Mouse (Mus musculus): Measurements from ENCODE around the gene Morf4l2. TPM values are rescaled to one million over a fixed set of nuclear protein-coding genes. Genes with fewer than 3 reads are reported as not detected.
"Not testable (repeated sequence)": the region's sequence is repeated elsewhere in the genome, so short reads cannot be mapped to it uniquely, and the experiment has no call there.

The Morf4l2 gene
- polyA plus RNA-seq, 1 experiment from 2014 or later: 612 TPM

DNA sequence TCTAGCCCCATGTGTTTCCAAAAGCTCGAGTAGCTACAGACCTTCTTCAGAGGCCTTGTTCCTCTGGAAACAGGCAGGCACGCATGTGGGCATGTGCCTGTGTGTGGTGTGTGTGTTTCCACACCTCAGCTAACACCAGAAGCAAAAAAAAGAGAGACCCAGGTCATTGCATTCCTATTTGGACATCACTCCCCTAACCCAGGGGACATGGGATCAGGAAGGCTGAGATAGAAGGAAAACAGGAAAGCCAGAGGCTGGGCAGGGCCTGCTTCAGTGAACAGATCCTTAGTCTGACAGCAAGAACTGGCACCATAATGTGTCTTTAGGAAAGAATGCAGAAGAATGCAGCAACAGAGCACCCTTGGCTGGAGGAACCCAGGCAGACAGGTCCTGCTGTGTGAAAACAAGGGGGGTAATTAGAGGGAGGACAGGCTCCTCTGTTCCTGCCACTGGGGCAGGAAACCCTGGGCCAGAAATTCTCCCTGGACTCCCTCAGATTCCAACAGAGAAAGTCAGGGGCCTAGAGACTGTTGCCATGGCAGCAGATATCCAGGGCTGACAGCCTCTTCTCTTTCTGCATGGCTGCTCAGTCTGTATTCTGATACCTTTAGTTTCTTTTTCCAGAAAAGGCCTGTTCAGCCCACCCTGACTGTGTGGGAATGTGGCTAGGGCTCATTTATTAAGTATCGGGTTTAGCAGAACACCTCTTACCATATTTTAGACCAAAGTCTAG is 28.6 kb downstream of the Morf4l2 start:
- not testable (repeated sequence) for H3K4me2 ChIP-seq (ENCODE audit: low read length); H3K36me3 ChIP-seq (ENCODE audit: control insufficient read depth, insufficient read depth, low read length); DNase-seq; H3K27me3 ChIP-seq (ENCODE audit: control insufficient read depth, insufficient read depth, low read length); H3K4me3 ChIP-seq (replicated peaks; ENCODE audit: low read depth, low read length); H3K4me1 ChIP-seq (ENCODE audit: control insufficient read depth, insufficient read depth, low read length); H3K9me3 ChIP-seq (ENCODE audit: control insufficient read depth, low read length); H3K9ac ChIP-seq (replicated peaks; ENCODE audit: low read length)
- 24% methylated on average over 2 of the region's 3 CpGs for WGBS
- peak; percentile 78; the same call in 1 of the 2 replicates for ATAC-seq (ENCODE audit: low FRiP score, low TSS enrichment)
- H3K27ac ChIP-seq (replicated peaks; ENCODE audit: low read depth, low read length): peak overlapping the region; percentile 70

DNA sequence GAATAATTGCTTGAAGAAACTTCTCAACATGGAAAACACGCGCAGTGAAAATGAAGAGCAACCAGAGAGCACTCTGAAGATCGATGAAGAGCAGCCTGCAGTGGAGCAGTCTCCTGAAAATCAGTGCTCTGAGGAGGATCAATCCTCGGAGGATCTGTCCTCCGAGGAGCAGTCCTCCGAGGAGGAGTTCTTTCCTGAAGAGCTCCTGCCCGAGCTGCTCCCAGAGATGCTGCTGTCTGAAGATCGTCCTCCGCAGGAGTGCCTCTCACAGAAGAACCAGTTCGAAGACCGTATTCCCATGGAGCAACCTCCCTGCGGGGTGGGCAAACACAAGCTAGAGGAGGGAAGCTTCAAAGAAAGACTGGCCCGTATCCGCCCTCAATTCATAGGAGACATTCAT is 34.7 kb downstream of the Morf4l2 start:
- peak overlapping the region; percentile 48 for H3K4me3 ChIP-seq (replicated peaks; ENCODE audit: low read depth, low read length)
- DNase-seq (peak; percentile 38), ATAC-seq (ENCODE audit: low FRiP score, low TSS enrichment) (no peak)
- peak overlapping the region; percentile 94 for H3K27ac ChIP-seq (replicated peaks; ENCODE audit: low read depth, low read length)
- H3K9ac ChIP-seq (replicated peaks; ENCODE audit: low read length): peak overlapping the region; percentile 75
- WGBS: 32% methylated on average over 14 of the region's 14 CpGs
- H3K4me2 ChIP-seq (ENCODE audit: low read length): peak overlapping the region; percentile 62
- no peaks in the 10 kb centered on the region for H3K36me3 ChIP-seq (ENCODE audit: control insufficient read depth, insufficient read depth, low read length)
- H3K4me1 ChIP-seq (ENCODE audit: control insufficient read depth, insufficient read depth, low read length): 0 out of 2 replicates have a peak, but pooled peaks cover 3% of the 10 kb centered on the region
- H3K9me3 ChIP-seq (ENCODE audit: control insufficient read depth, low read length): no peaks in the 10 kb centered on the region
- no peaks in the 10 kb centered on the region for H3K27me3 ChIP-seq (ENCODE audit: control insufficient read depth, insufficient read depth, low read length)

DNA sequence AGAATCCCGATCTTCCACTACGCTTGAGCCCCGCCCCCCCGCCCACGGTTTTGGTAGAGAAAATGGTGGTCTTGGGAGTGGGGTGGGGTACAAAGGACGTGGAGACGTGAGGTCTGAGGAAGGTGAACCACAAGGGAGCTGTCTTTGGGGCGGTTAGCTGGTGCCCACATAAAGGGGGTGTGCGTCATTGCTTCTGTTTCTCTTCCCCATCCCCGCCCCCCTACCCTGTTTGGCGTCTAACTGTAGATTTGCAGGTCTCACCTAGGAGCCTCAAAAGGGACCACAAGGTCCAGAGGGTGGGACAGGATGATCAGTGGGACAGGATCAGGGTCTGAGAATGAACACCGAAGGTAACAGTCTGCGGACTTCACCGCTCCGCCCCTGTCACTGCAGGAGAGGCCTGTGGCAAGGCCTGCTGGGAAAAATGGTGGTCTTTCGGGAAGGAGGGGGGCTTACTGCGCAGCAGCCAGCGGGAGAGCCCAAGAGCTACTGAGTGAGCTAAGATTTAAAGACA is 35.3 kb downstream of the Morf4l2 start:
- ATAC-seq (ENCODE audit: low FRiP score, low TSS enrichment) (peak; percentile 84), DNase-seq (peak; percentile 77)
- peak overlapping the region; percentile 94 for H3K27ac ChIP-seq (replicated peaks; ENCODE audit: low read depth, low read length)
- H3K9me3 ChIP-seq (ENCODE audit: control insufficient read depth, low read length): no peaks in the 10 kb centered on the region
- H3K4me3 ChIP-seq (replicated peaks; ENCODE audit: low read depth, low read length): peak overlapping the region; percentile 48
- whole genome bisulfite sequencing: 22% methylated on average over 18 of the region's 18 CpGs
- H3K27me3 ChIP-seq (ENCODE audit: control insufficient read depth, insufficient read depth, low read length): no peaks in the 10 kb centered on the region
- H3K4me2 ChIP-seq (ENCODE audit: low read length): peak overlapping the region; percentile 62
- peak overlapping the region; percentile 75 for H3K9ac ChIP-seq (replicated peaks; ENCODE audit: low read length)
- H3K4me1 ChIP-seq (ENCODE audit: control insufficient read depth, insufficient read depth, low read length): 0 out of 2 replicates have a peak, but pooled peaks cover 3% of the 10 kb centered on the region
- no peaks in the 10 kb centered on the region for H3K36me3 ChIP-seq (ENCODE audit: control insufficient read depth, insufficient read depth, low read length)

DNA sequence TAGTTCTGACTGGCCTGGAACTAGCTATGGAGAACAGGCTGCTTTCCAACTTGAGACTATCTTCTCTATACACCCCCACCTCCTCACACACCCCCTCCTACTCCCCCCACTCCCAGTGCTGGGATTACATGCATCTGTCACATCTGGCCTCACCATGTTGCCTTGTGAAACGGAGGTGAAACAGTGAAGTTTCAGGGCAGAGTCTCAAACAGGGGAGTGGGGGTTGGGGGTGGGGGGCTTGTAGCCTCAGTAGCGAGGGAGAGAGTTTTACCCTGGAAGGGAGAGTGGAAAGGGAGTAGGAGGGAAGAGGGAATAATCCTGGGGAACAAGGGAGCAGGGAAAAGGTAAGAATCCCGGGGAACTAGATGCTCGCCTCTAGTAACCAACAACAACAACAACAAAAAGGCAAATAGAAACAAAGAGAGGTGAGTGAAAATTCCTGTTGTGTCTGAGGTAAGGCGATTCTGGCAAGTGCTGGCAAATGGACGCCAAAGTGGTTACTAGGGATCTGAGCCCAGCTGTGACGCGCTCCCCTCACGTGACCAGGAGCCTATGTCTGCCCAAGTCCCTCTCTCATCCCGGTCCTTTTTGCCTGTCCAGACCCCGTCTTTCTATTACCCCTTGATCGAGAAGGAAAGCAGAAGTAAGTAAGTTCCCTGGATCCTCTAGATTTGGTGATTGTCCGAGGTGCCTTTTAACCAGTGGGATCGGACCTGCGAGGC is 35.9 kb downstream of the Morf4l2 start, which contains the start of gene Tceal1:
Gene Tceal1 (plus strand): TSS at position 537 of the 722 bp plus-strand sequence.
- peak within 1 kb of the TSS; percentile 94 for H3K27ac ChIP-seq (replicated peaks; ENCODE audit: low read depth, low read length)
- ATAC-seq (ENCODE audit: low FRiP score, low TSS enrichment) (peak; percentile 94), DNase-seq (peak; percentile 86)
- H3K9me3 ChIP-seq (ENCODE audit: control insufficient read depth, low read length): no peaks in the 10 kb centered on the region
- no peaks in the 10 kb centered on the region for H3K27me3 ChIP-seq (ENCODE audit: control insufficient read depth, insufficient read depth, low read length)
- peak within 1 kb of the TSS; percentile 48 for H3K4me3 ChIP-seq (replicated peaks; ENCODE audit: low read depth, low read length)
- peak within 1 kb of the TSS; percentile 75 for H3K9ac ChIP-seq (replicated peaks; ENCODE audit: low read length)
- H3K36me3 ChIP-seq (ENCODE audit: control insufficient read depth, insufficient read depth, low read length): no peaks in the 10 kb centered on the region
- peak within 1 kb of the TSS; percentile 62 for H3K4me2 ChIP-seq (ENCODE audit: low read length)
- WGBS: 17% methylated on average over 15 of the region's 15 CpGs
- 0 out of 2 replicates have a peak, but pooled peaks cover 3% of the 10 kb centered on the region for H3K4me1 ChIP-seq (ENCODE audit: control insufficient read depth, insufficient read depth, low read length)

DNA sequence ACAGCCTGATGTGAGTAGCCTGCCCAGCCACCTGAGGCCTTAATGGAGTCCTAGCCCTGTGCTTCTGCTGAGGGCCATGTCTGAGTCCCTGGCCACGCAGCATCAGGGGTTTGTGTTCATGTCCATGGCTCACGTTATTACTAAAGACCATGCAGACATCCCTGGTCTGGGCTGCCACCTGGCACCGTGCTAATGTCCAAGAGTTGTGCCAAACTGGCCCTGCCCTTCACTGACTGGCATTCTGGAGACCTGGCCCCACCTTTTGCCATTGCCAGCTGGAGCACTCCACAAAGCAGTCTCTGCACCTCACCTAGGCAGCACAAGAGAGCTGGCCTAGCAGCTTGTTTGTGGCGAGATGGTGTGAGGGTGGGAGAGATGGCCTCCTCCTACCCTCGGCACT is 50.3 kb downstream of the Morf4l2 start:
- 85% methylated on average over 5 of the region's 5 CpGs for WGBS
- H3K4me3 ChIP-seq (replicated peaks; ENCODE audit: low read depth, low read length): no peak overlapping the region
- no peak overlapping the region for H3K27ac ChIP-seq (replicated peaks; ENCODE audit: low read depth, low read length)
- no peaks in the 10 kb centered on the region for H3K9me3 ChIP-seq (ENCODE audit: control insufficient read depth, low read length)
- DNase-seq (no peak), ATAC-seq (ENCODE audit: low FRiP score, low TSS enrichment) (no peak)
- H3K36me3 ChIP-seq (ENCODE audit: control insufficient read depth, insufficient read depth, low read length): no peaks in the 10 kb centered on the region
- no peaks in the 10 kb centered on the region for H3K4me1 ChIP-seq (ENCODE audit: control insufficient read depth, insufficient read depth, low read length)
- H3K9ac ChIP-seq (replicated peaks; ENCODE audit: low read length): no peak overlapping the region
- H3K4me2 ChIP-seq (ENCODE audit: low read length): no peak overlapping the region
- H3K27me3 ChIP-seq (ENCODE audit: control insufficient read depth, insufficient read depth, low read length): no peaks in the 10 kb centered on the region

DNA sequence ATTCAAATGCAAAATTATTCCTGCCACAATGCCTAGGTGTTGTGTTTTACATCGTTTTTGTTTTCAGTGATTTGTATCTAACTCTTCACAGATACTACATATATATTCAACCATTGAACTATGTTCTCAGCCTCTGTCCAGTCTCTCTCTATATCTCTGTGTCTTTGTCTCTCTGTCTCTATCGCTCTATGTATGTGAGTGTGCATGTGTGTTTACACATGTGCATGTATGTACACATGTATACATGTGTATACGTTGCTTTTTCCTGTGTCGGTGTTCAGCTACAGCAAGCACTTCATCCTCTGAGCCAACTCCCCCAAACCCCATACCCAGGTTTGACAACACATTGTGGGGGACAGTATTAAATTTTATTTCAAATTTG is 51.2 kb downstream of the Morf4l2 start:
- no peaks in the 10 kb centered on the region for H3K4me1 ChIP-seq (ENCODE audit: control insufficient read depth, insufficient read depth, low read length)
- no peak overlapping the region for H3K4me3 ChIP-seq (replicated peaks; ENCODE audit: low read depth, low read length)
- H3K4me2 ChIP-seq (ENCODE audit: low read length): no peak overlapping the region
- H3K9me3 ChIP-seq (ENCODE audit: control insufficient read depth, low read length): no peaks in the 10 kb centered on the region
- 50% methylated on average over 4 of the region's 4 CpGs for WGBS
- H3K27ac ChIP-seq (replicated peaks; ENCODE audit: low read depth, low read length): peak overlapping the region; percentile 70
- H3K9ac ChIP-seq (replicated peaks; ENCODE audit: low read length): no peak overlapping the region
- no peaks in the 10 kb centered on the region for H3K36me3 ChIP-seq (ENCODE audit: control insufficient read depth, insufficient read depth, low read length)
- H3K27me3 ChIP-seq (ENCODE audit: control insufficient read depth, insufficient read depth, low read length): no peaks in the 10 kb centered on the region
- ATAC-seq (ENCODE audit: low FRiP score, low TSS enrichment) (no peak; the same call in 1 of the 2 replicates), DNase-seq (no peak)

DNA sequence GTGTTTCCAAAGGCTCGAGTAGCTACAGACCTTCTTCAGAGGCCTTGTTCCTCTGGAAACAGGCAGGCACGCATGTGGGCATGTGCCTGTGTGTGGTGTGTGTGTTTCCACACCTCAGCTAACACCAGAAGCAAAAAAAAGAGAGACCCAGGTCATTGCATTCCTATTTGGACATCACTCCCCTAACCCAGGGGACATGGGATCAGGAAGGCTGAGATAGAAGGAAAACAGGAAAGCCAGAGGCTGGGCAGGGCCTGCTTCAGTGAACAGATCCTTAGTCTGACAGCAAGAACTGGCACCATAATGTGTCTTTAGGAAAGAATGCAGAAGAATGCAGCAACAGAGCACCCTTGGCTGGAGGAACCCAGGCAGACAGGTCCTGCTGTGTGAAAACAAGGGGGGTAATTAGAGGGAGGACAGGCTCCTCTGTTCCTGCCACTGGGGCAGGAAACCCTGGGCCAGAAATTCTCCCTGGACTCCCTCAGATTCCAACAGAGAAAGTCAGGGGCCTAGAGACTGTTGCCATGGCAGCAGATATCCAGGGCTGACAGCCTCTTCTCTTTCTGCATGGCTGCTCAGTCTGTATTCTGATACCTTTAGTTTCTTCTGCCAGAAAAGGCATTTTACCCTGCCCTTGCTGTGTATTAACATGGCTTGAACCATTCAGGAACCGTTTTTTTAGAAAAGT is 51.7 kb downstream of the Morf4l2 start:
- H3K4me2 ChIP-seq (ENCODE audit: low read length); H3K36me3 ChIP-seq (ENCODE audit: control insufficient read depth, insufficient read depth, low read length); H3K27me3 ChIP-seq (ENCODE audit: control insufficient read depth, insufficient read depth, low read length); H3K9ac ChIP-seq (replicated peaks; ENCODE audit: low read length); H3K4me3 ChIP-seq (replicated peaks; ENCODE audit: low read depth, low read length); H3K4me1 ChIP-seq (ENCODE audit: control insufficient read depth, insufficient read depth, low read length); H3K9me3 ChIP-seq (ENCODE audit: control insufficient read depth, low read length); DNase-seq: not testable (repeated sequence)
- peak overlapping the region; percentile 78 for H3K27ac ChIP-seq (replicated peaks; ENCODE audit: low read depth, low read length)
- ATAC-seq (ENCODE audit: low FRiP score, low TSS enrichment): peak; percentile 76
- WGBS: 19% methylated on average over 3 of the region's 3 CpGs
